Mouse (Mus musculus) limb, embryonic 14.5 days (tissue): ENCODE results near the gene Ccna1. TPM values are rescaled to one million over a fixed set of nuclear protein-coding genes. Genes with fewer than 3 reads are reported as not detected.

Source experiments
- ATAC-seq: fragments of 200-750 bp; cut with Nextera tagmentation; 2 replicates; pipeline ENCODE4 v1.8.0; 2017; ENCODE audit warnings: low read depth, moderate number of reproducible peaks, moderate TSS enrichment; ENCODE audit not compliant: low FRiP score
- DNase-seq: peaks from one replicate; pipeline ENCODE4 v3.0.0-alpha.2; 2015; ENCODE audit warnings: low spot score
- H3K27ac ChIP-seq: fragments of 300-500 bp; sonication (generic); replicated peaks from 2 replicates; pipeline ENCODE4 v1.5.1; 2014; ENCODE audit warnings: low read depth, mild to moderate bottlenecking, low read length, moderate library complexity, mixed read lengths
- H3K27me3 ChIP-seq: fragments of 300-500 bp; sonication (generic); 2 replicates; pipeline ENCODE4 v1.6.1; 2014; ENCODE audit warnings: low read length, mixed read lengths; ENCODE audit not compliant: control insufficient read depth, insufficient read depth
- H3K36me3 ChIP-seq: fragments of 300-500 bp; sonication (generic); 2 replicates; pipeline ENCODE4 v1.6.1; 2014; ENCODE audit warnings: mild to moderate bottlenecking, low read length, moderate library complexity, mixed read lengths; ENCODE audit not compliant: control insufficient read depth, insufficient read depth
- H3K4me1 ChIP-seq: fragments of 300-500 bp; sonication (generic); 2 replicates; pipeline ENCODE4 v1.6.1; 2014; ENCODE audit warnings: antibody characterized with exemption, low read length, mixed read lengths; ENCODE audit not compliant: control insufficient read depth, insufficient read depth
- H3K4me2 ChIP-seq: fragments of 300-500 bp; sonication (generic); replicated peaks from 2 replicates; pipeline ENCODE4 v1.6.1; 2014; ENCODE audit warnings: low read depth, mild to moderate bottlenecking, low read length, moderate library complexity; ENCODE audit not compliant: severe bottlenecking
- H3K4me3 ChIP-seq: fragments of 300-500 bp; sonication (generic); replicated peaks from 2 replicates; pipeline ENCODE4 v1.5.1; 2014; ENCODE audit warnings: low read length
- H3K9ac ChIP-seq: fragments of 300-500 bp; sonication (generic); 2 replicates; pipeline ENCODE4 v1.6.1; 2014; ENCODE audit warnings: mild to moderate bottlenecking, low read depth, low read length, moderate library complexity; ENCODE audit not compliant: severe bottlenecking
- H3K9me3 ChIP-seq: fragments of 300-500 bp; sonication (generic); 2 replicates; pipeline ENCODE4 v1.6.1; 2016; ENCODE audit warnings: low read length; ENCODE audit not compliant: control insufficient read depth
- POLR2A ChIP-seq: fragments of 200-500 bp; IDR thresholded peaks from 2 replicates; pipeline ENCODE4 v1.8.0; 2012; ENCODE audit warnings: inconsistent platforms, mild to moderate bottlenecking, moderate library complexity, borderline replicate concordance; ENCODE audit not compliant: insufficient read depth, insufficient read length; ENCODE audit errors: extremely low read depth
- WGBS: fragments of 180-500 bp; shearing (Covaris S2); extraction: QIAGEN DNeasy Blood & Tissue Kit; methylation state at CpG from one replicate; pipeline ENCODE4 v1.1.7; 2014; 5-methylcytosine and 5-hydroxymethylcytosine counted together
- polyA plus RNA-seq, 2 experiments: library from polyadenylated mRNA; depleted of rRNA in 1 of 2; stranded (reverse) in 1 of 2; unstranded in 1 of 2; fragments of >200 nt; fragmentation: Nextera tagmentation in 1 of 2; extraction: Ambion mirVana in 1 of 2; gene quantifications; 2 replicates each; pipeline versions ENCODE4 v1.2.1 to v1.2.3; 2012 to 2014

Gene Ccna1
- polyA plus RNA-seq (2012; rRNA removed) (2.4 and 2.6 TPM in 2 replicates), polyA plus RNA-seq (2014; fragmentation: Nextera tagmentation; extraction: Ambion mirVana) (1.7 and 2.5 TPM in 2 replicates)

DNA sequence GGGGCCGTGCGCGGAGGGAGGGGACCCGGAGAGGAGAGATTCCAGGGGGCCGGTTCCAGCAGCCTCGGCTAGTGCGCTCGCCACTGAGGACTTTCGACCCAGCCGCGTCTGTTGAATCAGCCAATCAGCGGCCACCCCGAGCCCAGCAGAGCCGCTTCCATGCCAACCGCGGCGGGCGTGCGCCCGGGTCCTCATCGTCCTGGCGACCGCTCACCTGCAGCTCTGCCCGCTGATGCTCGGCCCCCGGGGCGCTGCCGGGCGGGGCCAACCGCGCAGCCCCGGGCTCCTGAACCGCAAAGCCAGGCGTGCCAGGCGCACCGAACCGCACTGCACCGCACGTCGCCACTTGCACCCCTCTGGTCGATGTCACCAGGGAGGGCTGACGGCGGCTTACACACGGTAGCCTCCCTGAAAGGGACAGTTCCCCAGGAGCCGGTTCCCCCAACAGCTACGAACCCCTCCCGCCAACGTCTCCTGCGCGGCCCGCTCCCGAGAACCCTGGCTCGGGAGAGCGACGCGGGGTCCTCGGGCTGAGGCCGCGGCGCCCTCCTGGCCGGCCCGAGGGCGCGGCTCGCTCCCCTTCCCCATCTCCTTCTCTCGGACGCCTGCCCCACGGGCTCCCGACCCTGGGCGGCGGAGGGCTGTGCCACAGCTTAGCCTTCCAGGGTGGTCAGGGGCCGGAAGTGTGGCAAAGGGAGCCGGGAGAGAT is at the start of gene Ccna1:
Gene Ccna1 (minus strand): TSS at position 464 of the 709 bp plus-strand sequence.
- H3K27ac ChIP-seq = no peak within 1 kb of the TSS
- peak within 1 kb of the TSS; percentile 60 for H3K4me3 ChIP-seq
- no peak for TF ChIP-seq POLR2A
- no peaks in the 10 kb centered on the region for H3K36me3 ChIP-seq
- H3K9ac ChIP-seq = peak within 1 kb of the TSS; percentile 51
- H3K9me3 ChIP-seq = no peaks in the 10 kb centered on the region
- ATAC-seq = peak; percentile 92
- peaks cover 11% of the 10 kb centered on the region for H3K27me3 ChIP-seq
- under 1% methylated on average over 55 of the region's 73 CpGs for WGBS
- peak; percentile 74 for DNase-seq
- H3K4me2 ChIP-seq = peak within 1 kb of the TSS; percentile 100
- H3K4me1 ChIP-seq = peaks cover 11% of the 10 kb centered on the region

DNA sequence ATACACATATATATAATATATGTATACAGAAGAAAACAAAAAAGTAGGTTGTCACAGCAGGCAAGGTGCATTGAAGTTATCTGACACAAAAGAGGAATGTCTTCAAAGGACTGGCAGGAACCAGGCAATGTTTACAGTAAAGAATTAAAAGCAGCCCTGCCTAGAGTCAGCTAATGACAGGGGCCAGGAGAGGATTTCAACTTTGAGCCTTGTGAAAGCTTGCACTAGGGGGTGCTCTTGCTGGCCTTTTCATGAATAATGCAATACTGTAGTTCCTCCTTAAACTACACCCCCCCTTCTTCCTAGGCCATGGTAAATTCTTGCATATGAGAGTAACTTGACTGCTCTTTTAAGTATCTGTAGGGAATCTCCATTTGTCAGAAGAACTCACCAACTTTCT is 45.8 kb upstream of the Ccna1 start:
- Histone ChIP-seq H3K4me2 (no peak overlapping the region), H3K9ac (no peak overlapping the region), H3K36me3 (no peaks in the 10 kb centered on the region), H3K27ac (no peak overlapping the region), H3K9me3 (no peaks in the 10 kb centered on the region), H3K4me1 (no peaks in the 10 kb centered on the region; the same call in 1 of the 2 replicates), H3K27me3 (no peaks in the 10 kb centered on the region), H3K4me3 (no peak overlapping the region)
- DNase-seq (no peak), ATAC-seq (no peak)
- TF ChIP-seq POLR2A = no peak

- Histone ChIP-seq H3K27me3 (no peaks in the 10 kb centered on the region), H3K4me3 (no peak overlapping the region), H3K4me2 (no peak overlapping the region), H3K9me3 (no peaks in the 10 kb centered on the region), H3K9ac (no peak overlapping the region), H3K27ac (no peak overlapping the region), H3K36me3 (no peaks in the 10 kb centered on the region), H3K4me1 (no peaks in the 10 kb centered on the region; the same call in 1 of the 2 replicates)
- ATAC-seq (peak; percentile 66), DNase-seq (peak; percentile 60)
- TF ChIP-seq POLR2A = no peak
- WGBS = 71% methylated on average over 11 of the region's 11 CpGs
These were observed 43.7 kb upstream of the Ccna1 start for GRCm38 (mm10) chr3:55098990-55099389.

- Histone ChIP-seq H3K4me3 (no peak overlapping the region), H3K4me1 (no peaks in the 10 kb centered on the region; the same call in 1 of the 2 replicates), H3K36me3 (no peaks in the 10 kb centered on the region), H3K9ac (no peak overlapping the region), H3K9me3 (no peaks in the 10 kb centered on the region), H3K27me3 (no peaks in the 10 kb centered on the region), H3K4me2 (no peak overlapping the region), H3K27ac (no peak overlapping the region)
- TF ChIP-seq POLR2A = no peak
- 69% methylated on average over 2 of the region's 2 CpGs for WGBS
- DNase-seq (no peak), ATAC-seq (peak; percentile 67; the same call in 1 of the 2 replicates)
These were observed 42.7 kb upstream of the Ccna1 start for GRCm38 (mm10) chr3:55098014-55098413.

- ATAC-seq (no peak), DNase-seq (peak; percentile 42)
- Histone ChIP-seq H3K4me2 (no peak overlapping the region), H3K27ac (peak overlapping the region; percentile 83; the same call in 1 of the 2 replicates), H3K9ac (no peak overlapping the region), H3K9me3 (no peaks in the 10 kb centered on the region), H3K36me3 (no peaks in the 10 kb centered on the region), H3K4me1 (no peaks in the 10 kb centered on the region; the same call in 1 of the 2 replicates), H3K27me3 (no peaks in the 10 kb centered on the region), H3K4me3 (no peak overlapping the region)
- TF ChIP-seq POLR2A = no peak
- WGBS = 59% methylated on average over 2 of the region's 2 CpGs
These were observed 41.9 kb upstream of the Ccna1 start for GRCm38 (mm10) chr3:55097186-55097585.
